Mouse (Mus musculus) embryo, embryonic 9.5 days (tissue): Measurements from ENCODE around the gene Syt6.

Source experiments
- DNase-seq: peaks from one replicate; pipeline ENCODE4 v3.0.0-alpha.2; 2017; ENCODE audit errors: extremely low spot score

Gene Syt6

GRCm38 (mm10) chr3:103647164-103647867 lies 72.3 kb downstream of the Syt6 start:
- no peak for DNase-seq

DNA sequence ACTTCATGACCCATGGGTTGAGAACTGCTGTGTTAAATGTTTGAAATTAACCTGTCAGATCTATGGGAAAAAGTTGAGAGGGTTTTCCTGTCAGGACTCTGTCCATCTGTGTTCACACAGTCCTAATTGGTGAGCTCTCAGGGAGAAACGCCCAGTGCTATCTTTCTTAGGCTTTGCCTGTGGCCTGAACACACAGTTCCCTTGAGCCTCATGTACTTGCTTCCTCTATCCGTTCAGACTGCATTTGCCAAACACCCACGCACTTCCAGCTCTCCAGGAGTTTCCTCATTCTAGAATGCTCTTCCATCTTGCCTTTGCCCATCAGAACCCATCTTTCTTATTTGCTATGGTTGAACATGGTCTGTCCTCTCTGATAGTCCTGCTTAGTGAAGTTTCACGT lies 73.5 kb downstream of the Syt6 start:
- DNase-seq, result no peak

DNA sequence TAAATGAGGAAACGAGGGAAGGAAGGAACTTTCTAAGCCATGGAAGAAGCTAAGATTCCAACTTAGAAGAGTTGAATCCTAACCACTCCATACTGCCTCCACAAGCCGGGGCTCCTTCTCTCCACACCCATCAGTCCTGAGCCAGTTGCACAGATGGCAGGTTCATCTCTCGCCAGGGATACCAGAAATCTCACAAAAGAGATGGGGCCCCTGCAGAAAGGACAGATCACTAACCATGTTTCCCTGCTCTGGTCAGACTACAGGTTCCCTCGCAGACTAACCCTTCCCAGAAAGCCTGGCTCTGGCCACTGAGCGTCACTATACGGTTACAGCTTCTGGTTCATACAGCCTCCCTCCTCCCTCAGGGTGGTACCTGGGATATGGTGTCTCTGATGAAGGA lies 74.7 kb downstream of the Syt6 start:
- no peak for DNase-seq

DNA sequence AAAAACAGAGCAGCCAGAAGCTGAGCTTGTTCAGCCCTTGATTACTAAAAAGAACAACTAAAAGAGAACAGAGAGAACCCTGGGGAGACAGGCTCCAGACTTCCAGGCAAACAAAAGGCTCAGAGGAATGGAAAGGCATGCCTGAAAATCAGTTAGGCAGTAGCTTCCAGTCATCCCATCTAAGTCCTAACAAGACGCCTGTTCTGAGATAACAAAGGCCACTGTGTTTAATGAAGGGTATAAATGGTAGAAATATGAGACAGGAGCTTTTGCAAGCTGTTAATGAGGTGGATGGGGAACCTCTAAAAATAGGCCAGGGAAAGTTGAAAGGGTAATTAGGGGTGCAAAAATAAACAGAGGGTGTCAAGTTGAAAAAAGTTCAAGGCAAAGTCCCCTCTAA lies 75.4 kb downstream of the Syt6 start:
- no peak for DNase-seq

DNA sequence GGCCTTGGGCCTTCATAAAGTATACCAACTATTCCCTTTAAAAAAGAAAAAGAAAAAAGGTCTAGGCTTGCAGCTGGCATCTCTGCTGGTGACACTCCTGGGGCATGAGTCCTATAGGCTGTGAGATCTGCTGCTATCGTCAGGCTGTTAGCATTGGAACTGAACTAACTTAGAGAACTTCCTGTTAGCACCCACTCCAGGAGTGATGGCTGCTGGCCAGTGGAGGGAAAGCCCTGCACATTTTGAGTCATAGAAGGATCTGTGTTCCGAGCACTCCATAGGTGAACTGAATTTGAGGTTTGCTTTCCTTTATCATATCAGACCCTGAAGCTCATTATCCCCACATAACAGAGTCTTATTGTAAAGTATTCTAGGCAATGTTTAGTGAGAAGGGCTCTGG lies 85.0 kb downstream of the Syt6 start:
- DNase-seq, result no peak

DNA sequence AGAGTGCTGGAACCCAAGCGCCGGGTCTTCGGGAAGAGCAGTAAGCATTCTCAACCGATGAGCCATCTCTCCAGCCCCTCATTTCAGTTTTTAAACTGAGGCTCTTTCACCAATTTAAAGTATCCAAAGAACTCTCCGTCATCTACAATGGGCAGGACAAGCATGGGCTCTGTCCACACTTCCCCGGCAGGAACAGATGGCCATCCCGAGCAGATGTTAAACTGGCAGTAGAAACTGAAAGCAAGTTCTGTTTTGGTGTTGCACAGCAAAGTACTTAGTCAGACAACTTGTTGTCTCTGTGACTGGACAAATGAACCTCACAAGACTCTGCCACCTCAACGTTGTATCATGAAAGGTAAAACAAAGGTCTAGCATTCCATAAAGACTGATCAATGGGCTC lies 86.7 kb downstream of the Syt6 start:
- no peak for DNase-seq

DNA sequence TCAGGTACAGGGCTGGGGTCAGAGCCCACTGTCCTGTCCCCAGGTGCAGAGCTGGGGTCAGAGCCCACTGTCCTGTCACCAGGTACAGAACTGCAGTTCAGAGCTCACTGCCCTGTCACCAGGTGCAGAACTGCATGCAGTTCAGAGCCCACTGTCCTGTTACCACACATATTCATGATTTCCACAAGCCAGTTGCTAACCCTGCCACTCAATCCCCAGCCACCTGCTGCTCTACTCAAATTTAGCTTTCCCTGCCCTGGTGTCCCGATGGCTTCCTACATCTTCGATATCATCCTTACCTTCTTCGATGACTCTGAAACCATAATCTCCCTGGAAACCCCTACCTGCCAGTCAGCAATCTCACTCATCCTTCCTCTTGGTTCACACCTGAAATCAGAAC lies 88.4 kb downstream of the Syt6 start:
- DNase-seq, result no peak

DNA sequence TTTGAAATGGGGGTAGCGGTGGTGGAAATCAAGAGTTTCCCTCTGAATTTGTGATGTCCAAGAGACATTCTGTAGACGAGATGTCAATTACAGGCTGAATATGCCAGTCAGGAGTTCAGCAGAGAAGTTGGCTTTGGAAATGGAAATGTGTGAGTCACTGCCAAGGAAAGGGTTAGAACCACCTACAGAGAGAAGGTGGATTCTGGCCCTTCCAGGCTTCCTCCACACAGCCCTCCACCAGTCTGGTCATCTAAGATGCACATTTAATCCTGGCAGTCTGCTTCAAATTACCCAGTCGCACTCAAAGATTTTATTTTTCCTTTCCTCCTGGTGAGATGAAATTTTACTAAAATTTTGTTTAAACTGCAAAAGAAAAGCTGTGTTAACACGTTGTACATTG lies 97.1 kb downstream of the Syt6 start:
- no peak for DNase-seq

DNA sequence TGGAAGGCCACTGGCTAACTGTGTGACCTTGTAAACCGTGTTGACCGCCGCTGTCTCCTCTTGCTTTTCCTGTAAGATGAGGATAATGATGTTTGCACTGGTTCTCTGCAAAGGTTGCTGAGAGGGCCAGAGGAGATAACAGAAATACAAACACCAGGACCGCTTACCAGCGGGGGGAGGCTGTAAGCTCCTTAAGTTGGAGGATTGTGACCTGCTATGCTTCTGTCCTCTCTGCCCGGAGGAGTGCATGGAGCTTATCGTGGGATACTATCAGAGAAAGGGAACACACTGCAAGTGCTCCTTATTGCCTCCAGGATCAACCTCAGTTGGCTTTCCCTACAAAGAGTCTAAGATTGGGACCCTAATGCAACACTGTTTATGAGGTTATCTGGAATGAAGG lies 97.7 kb downstream of the Syt6 start:
- DNase-seq, result no peak

DNA sequence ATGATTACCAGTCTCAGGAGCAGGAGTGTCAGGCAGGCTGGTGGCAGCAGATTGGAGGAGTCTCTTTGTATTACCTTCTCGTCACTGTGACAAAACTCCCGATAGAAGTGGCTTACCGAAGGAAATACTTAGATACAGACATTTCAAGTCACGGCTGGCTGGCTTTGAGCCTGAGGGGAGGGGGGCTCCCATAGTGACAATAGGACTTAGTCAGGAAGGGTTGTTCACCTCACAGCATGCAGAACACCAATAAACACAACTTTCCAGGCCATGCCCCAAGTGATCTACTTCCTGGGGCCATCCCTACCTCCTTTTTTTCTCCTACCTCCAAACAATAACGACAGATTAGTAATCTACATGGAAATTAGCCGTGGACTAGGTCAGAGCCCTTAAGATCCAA lies 103.8 kb downstream of the Syt6 start:
- no peak for DNase-seq

GRCm38 (mm10) chr3:103682473-103682872 lies 107.4 kb downstream of the Syt6 start:
- DNase-seq, result no peak

- DNase-seq, result peak; percentile 29
Measured at GRCm38 (mm10) chr3:103683234-103683965, 108.4 kb downstream of the Syt6 start.

DNA sequence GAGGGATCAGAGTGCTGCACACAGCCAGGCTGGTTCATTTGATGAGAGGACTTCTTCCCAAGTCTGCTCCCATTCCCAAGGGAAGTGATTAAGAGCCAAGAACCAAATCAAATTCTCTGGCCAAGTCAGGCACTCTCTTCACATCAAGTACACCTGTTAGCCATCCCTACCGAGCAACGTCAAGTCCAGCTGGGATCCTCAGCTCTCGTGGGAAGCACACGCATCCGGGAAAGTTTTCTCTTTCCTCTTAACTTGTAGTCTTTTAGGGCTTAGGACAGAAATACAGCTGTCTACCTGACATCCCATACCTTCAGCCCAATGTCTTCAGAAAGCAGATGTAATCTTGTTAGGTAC lies 108.9 kb downstream of the Syt6 start:
- DNase-seq, result no peak

DNA sequence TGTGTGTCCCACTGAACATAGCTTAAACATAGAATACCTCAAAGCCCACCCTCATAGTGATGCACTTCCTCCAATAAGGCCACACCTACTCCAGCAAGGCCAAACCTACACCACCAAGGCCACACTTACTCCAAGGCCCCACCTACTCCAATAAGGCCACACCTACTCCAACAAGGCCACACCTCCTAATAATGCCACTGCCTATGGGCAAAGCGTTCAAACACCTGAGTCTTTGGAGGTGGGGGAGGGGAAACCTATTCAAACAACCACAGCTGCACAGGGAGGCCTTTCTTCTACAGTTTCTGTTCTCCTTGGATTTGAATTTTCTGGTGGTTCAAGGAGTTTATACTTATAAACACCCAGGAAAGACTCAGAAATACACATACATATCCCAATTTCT lies 114.0 kb downstream of the Syt6 start:
- no peak for DNase-seq

DNA sequence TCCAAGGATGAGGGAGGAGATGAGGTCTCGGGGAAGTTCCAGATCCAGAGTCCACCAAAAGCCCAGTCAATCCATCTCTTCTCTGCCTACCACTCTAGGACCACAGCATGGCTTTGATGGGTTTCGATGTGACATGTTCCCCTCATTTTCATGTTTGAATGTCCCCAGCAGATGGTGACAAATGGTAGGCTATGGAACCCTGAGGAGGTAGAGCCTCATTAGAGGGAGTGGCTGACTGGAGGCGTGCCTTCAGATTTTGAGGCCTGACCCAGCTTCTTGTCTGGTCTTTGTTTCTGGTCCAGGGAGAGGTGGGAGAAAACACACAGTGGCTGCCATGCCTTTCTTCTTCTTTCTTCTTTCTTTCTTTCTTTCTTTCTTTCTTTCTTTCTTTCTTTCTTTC lies 115.5 kb downstream of the Syt6 start:
- no peak for DNase-seq
